Mouse (Mus musculus): Measurements from ENCODE around the gene Tmem94. TPM values are rescaled to one million over a fixed set of nuclear protein-coding genes. Genes with fewer than 3 reads are reported as not detected.

Gene Tmem94
- polyA plus RNA-seq, 1 experiment from 2014 or later: 8.2 TPM

DNA sequence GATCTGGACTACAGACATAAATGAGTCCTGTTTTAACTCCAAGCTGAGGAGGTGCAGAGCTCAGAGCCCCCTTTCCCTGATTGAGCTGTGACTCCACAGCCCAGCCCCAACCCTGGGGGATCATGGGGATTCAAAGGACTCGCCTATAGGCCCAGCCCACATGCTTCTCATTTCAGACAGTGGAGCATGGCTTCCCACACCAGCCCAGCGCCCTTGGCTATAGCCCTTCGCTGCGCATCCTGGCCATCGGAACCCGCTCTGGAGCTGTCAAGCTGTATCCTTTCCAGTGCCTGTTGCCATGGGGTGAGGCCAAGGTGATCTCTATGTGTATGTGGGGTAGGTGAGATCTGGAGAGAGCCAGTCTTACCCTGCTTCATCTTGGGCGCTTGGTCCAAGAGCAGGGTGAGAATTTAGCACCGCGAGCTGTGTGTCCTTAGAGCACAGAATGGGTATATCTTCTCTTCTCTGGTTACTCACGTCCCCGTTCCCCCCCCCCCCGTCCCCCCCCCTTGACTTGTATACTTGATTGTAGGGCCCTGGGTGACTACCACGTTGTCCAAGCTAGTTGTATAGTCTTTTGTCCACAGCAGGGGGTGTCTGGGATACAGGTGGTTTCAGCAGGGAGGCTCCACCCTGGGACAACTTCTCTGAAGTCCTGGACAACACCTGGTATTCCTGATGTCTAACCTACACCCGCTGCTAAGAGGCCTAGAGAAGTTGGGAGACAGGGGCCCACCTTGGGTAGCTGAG, 78.1 kb downstream of the Tmem94 start:
- Histone ChIP-seq H3K4me3 (ENCODE audit: low read depth, low read length) (no peak overlapping the region), H3K9ac (ENCODE audit: low read depth, low read length) (no peak overlapping the region), H3K27me3 (replicated peaks; ENCODE audit: control insufficient read depth, insufficient read depth, low read length) (no peaks in the 10 kb centered on the region), H3K4me2 (replicated peaks; ENCODE audit: low read depth) (peak overlapping the region; percentile 33), H3K4me1 (replicated peaks; ENCODE audit: control insufficient read depth, insufficient read depth, low read length) (peaks cover 15% of the 10 kb centered on the region), H3K9me3 (ENCODE audit: control insufficient read depth) (no peaks in the 10 kb centered on the region), H3K36me3 (ENCODE audit: control insufficient read depth, insufficient read depth) (peaks cover 36% of the 10 kb centered on the region), H3K27ac (ENCODE audit: low read depth, low read length) (peak overlapping the region; percentile 80)
- no peak for ATAC-seq
- TF ChIP-seq CTCF (IDR thresholded peaks at IDR 0.05; ENCODE audit: low read depth): no peak
- 65% methylated on average over 12 of the region's 14 CpGs for WGBS

DNA sequence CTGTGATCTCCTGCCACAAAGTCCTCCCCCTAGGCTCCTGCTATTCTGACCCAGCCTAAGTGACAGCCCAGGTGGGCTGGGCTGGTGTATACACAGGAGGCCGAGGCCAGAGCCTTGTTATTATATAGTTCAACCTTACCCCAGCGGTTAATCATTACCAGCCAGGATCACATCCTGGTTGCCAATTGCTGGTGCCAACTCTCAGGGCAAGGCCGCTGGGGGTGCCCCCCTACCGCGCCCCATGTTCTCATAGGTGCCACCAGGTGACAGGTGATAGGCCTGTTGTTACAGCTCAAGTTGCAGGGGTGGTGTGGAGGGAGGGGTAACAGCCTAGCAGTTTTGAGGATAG, 78.6 kb downstream of the Tmem94 start:
- peak; percentile 94 for ATAC-seq
- Histone ChIP-seq H3K4me1 (replicated peaks; ENCODE audit: control insufficient read depth, insufficient read depth, low read length) (peaks cover 11% of the 10 kb centered on the region), H3K9ac (ENCODE audit: low read depth, low read length) (no peak overlapping the region), H3K27ac (ENCODE audit: low read depth, low read length) (peak overlapping the region; percentile 80), H3K27me3 (replicated peaks; ENCODE audit: control insufficient read depth, insufficient read depth, low read length) (no peaks in the 10 kb centered on the region), H3K36me3 (ENCODE audit: control insufficient read depth, insufficient read depth) (peaks cover 42% of the 10 kb centered on the region), H3K4me3 (ENCODE audit: low read depth, low read length) (no peak overlapping the region), H3K4me2 (replicated peaks; ENCODE audit: low read depth) (peak overlapping the region; percentile 46), H3K9me3 (ENCODE audit: control insufficient read depth) (no peaks in the 10 kb centered on the region)
- TF ChIP-seq CTCF (IDR thresholded peaks at IDR 0.05; ENCODE audit: low read depth): no peak; the same call in 1 of the 2 replicates
- WGBS: 42% methylated on average over 5 of the region's 5 CpGs

DNA sequence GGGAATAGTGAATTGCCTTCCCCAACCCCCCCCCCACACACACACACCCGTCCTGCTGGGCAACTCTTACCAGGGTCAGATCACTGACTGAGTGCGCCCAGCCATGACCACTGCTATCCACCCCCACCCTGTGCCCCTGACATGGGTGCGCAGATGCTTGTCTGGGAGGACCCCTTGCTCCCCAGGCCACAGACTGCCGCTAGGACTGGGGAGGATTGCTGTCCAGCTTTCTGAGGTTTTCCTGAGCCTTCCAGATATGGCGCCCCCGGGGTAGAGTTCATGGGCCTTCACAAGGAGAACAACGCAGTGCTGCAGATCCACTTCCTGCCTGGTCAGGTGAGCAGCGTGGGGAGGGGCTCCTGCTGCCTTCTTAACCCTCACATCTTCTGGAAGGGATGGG, 79.0 kb downstream of the Tmem94 start:
- peaks cover 46% of the 10 kb centered on the region for H3K36me3 ChIP-seq (ENCODE audit: control insufficient read depth, insufficient read depth)
- 35% methylated on average over 8 of the region's 8 CpGs for WGBS
- no peak for TF ChIP-seq CTCF (IDR thresholded peaks at IDR 0.05; ENCODE audit: low read depth)
- H3K4me1 ChIP-seq (replicated peaks; ENCODE audit: control insufficient read depth, insufficient read depth, low read length): peaks cover 11% of the 10 kb centered on the region
- H3K9me3 ChIP-seq (ENCODE audit: control insufficient read depth): no peaks in the 10 kb centered on the region
- peak overlapping the region; percentile 46 for H3K4me2 ChIP-seq (replicated peaks; ENCODE audit: low read depth)
- peak overlapping the region; percentile 78 for H3K27ac ChIP-seq (ENCODE audit: low read depth, low read length)
- peak; percentile 17 for ATAC-seq
- H3K4me3 ChIP-seq (ENCODE audit: low read depth, low read length): no peak overlapping the region
- peak overlapping the region; percentile 26; the same call in 1 of the 2 replicates for H3K9ac ChIP-seq (ENCODE audit: low read depth, low read length)
- H3K27me3 ChIP-seq (replicated peaks; ENCODE audit: control insufficient read depth, insufficient read depth, low read length): no peaks in the 10 kb centered on the region

DNA sequence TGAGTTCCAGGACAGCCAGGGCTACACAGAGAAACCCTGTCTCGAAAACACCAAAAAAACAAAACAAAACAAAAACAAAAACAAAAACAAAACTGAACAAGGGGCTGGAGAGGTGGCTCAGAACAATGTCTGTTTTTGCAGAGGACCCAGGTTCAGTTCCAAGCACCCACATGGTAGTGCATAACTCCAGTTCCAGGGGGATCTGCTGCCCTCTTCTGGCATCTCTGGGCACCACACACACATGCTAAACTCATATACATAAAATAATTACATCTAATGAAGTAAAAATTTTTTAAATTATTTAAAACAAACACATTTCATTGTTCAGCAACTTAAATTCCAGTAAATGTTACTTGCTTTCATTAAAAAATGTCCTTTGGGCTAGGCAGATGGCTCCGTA, 80.6 kb downstream of the Tmem94 start:
- peak; percentile 49 for TF ChIP-seq CTCF (IDR thresholded peaks at IDR 0.05; ENCODE audit: low read depth)
- ATAC-seq: no peak
- peaks cover 61% of the 10 kb centered on the region for H3K36me3 ChIP-seq (ENCODE audit: control insufficient read depth, insufficient read depth)
- H3K9me3 ChIP-seq (ENCODE audit: control insufficient read depth): no peaks in the 10 kb centered on the region
- H3K27ac ChIP-seq (ENCODE audit: low read depth, low read length): no peak overlapping the region
- 0 out of 2 replicates have a peak, but pooled peaks cover 3% of the 10 kb centered on the region for H3K4me1 ChIP-seq (replicated peaks; ENCODE audit: control insufficient read depth, insufficient read depth, low read length)
- 93% methylated on average over 2 of the region's 2 CpGs for WGBS
- no peak overlapping the region for H3K9ac ChIP-seq (ENCODE audit: low read depth, low read length)
- no peaks in the 10 kb centered on the region for H3K27me3 ChIP-seq (replicated peaks; ENCODE audit: control insufficient read depth, insufficient read depth, low read length)
- no peak overlapping the region for H3K4me2 ChIP-seq (replicated peaks; ENCODE audit: low read depth)
- H3K4me3 ChIP-seq (ENCODE audit: low read depth, low read length): no peak overlapping the region

Small RNAs within 50 kb of the gene (microRNA-seq; reads per million reads assigned to microRNA genes)
- gene Mir5621: not detected

Other genes starting within 250 kb of the Tmem94 start
- gene Sumo2, start 229.2 kb upstream of the Tmem94 start, polyA plus RNA-seq (2015; fragmentation: Nextera tagmentation; extraction: Ambion mirVana): 404 and 414 TPM in 2 replicates
- gene Nup85, start 201.0 kb upstream of the Tmem94 start, polyA plus RNA-seq (2015; fragmentation: Nextera tagmentation; extraction: Ambion mirVana): 30.4 and 31.5 TPM in 2 replicates
- 51.6 and 52.2 TPM in 2 replicates for gene Mrps7, start 161.5 kb upstream of the Tmem94 start, polyA plus RNA-seq (2015; fragmentation: Nextera tagmentation; extraction: Ambion mirVana)
- gene Gga3, start 161.4 kb upstream of the Tmem94 start, polyA plus RNA-seq (2015; fragmentation: Nextera tagmentation; extraction: Ambion mirVana): 5.7 and 5.8 TPM in 2 replicates
- 43.0 and 48.9 TPM in 2 replicates for gene Mif4gd, start 152.5 kb upstream of the Tmem94 start, polyA plus RNA-seq (2015; fragmentation: Nextera tagmentation; extraction: Ambion mirVana)
- gene Slc25a19, start 137.1 kb upstream of the Tmem94 start, polyA plus RNA-seq (2015; fragmentation: Nextera tagmentation; extraction: Ambion mirVana): 19.1 and 19.5 TPM in 2 replicates
- 60.5 and 61.3 TPM in 2 replicates for gene Grb2, start 56.8 kb upstream of the Tmem94 start, polyA plus RNA-seq (2015; fragmentation: Nextera tagmentation; extraction: Ambion mirVana)
- gene Caskin2, start 48.2 kb downstream of the Tmem94 start, polyA plus RNA-seq (2015; fragmentation: Nextera tagmentation; extraction: Ambion mirVana): 7.4 and 7.6 TPM in 2 replicates
- 16.7 and 17.0 TPM in 2 replicates for gene Tsen54, start 49.3 kb downstream of the Tmem94 start, polyA plus RNA-seq (2015; fragmentation: Nextera tagmentation; extraction: Ambion mirVana)
- 60.5 and 61.8 TPM in 2 replicates for gene Llgl2, start 58.6 kb downstream of the Tmem94 start, polyA plus RNA-seq (2015; fragmentation: Nextera tagmentation; extraction: Ambion mirVana)
- gene Myo15b, start 93.0 kb downstream of the Tmem94 start, polyA plus RNA-seq (2015; fragmentation: Nextera tagmentation; extraction: Ambion mirVana): 332 and 377 TPM in 2 replicates
- 1.9 and 3.4 TPM in 2 replicates for gene Smim5, start 134.5 kb downstream of the Tmem94 start, polyA plus RNA-seq (2015; fragmentation: Nextera tagmentation; extraction: Ambion mirVana)
- gene Smim6, start 146.6 kb downstream of the Tmem94 start, polyA plus RNA-seq (2015; fragmentation: Nextera tagmentation; extraction: Ambion mirVana): 29.6 and 32.9 TPM in 2 replicates
- gene Sap30bp, start 167.8 kb downstream of the Tmem94 start, polyA plus RNA-seq (2015; fragmentation: Nextera tagmentation; extraction: Ambion mirVana): 27.5 and 28.8 TPM in 2 replicates
- gene Recql5, start 168.0 kb downstream of the Tmem94 start, polyA plus RNA-seq (2015; fragmentation: Nextera tagmentation; extraction: Ambion mirVana): 6.8 and 8.2 TPM in 2 replicates
- gene Itgb4, start 209.3 kb downstream of the Tmem94 start, polyA plus RNA-seq (2015; fragmentation: Nextera tagmentation; extraction: Ambion mirVana): 16.6 and 17.8 TPM in 2 replicates
- gene Galk1, start 247.3 kb downstream of the Tmem94 start, polyA plus RNA-seq (2015; fragmentation: Nextera tagmentation; extraction: Ambion mirVana): 387 and 418 TPM in 2 replicates

Measured in intestine, postnatal 0 days (tissue).